Mouse (Mus musculus): ENCODE results near the gene Saa1. TPM values are rescaled to one million over a fixed set of nuclear protein-coding genes. Genes with fewer than 3 reads are reported as not detected.

Gene Saa1
- total RNA-seq, 2 experiments from 2014 or later = not detected

- no peak for DNase-seq (ENCODE audit: low spot score in 2 of 2)
These were observed 23.3 kb downstream of the Saa1 start for GRCm38 (mm10) chr7:46719526-46719925.

DNA sequence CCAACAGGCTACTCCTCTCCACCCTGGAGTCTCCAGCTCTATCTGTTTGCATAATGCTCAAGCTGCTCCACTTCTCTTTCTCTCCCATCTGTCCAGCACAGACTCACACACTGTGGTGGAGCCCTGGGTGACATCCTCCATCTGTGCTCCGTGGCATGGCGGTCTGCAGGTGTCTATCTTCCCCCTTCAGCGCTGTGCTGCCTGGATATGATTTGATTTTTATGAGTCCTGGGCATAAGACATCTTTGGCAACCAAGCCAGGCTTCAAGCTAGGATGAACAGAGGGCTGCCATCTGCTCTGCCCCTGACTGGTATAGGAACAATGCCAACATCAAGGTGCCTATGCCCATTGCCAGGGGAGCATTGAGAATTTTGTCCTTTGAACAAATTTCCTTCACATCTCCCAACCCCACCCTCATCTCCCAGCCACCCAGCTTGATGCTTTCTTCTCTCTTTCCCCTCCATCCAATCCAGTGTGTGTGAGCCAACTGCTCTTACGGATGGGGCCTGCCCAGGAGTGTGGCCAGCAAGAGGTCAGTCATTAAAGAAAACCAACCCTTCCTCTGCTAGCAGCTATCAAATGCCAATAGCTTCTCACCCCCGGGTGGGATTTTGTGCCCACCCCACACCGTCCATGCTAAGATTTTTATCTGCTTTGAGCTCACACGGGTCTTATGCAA, 24.0 kb downstream of the Saa1 start:
- no peak for DNase-seq (ENCODE audit: low spot score in 2 of 2)

GRCm38 (mm10) chr7:46716897-46717296, 25.9 kb downstream of the Saa1 start:
- no peak for DNase-seq (ENCODE audit: low spot score in 2 of 2)

- DNase-seq (ENCODE audit: low spot score in 2 of 2) = no peak
These were observed 27.2 kb downstream of the Saa1 start, which contains the start of gene Saa3 for GRCm38 (mm10) chr7:46715600-46715999. TSS of gene Saa3 (minus strand) at chr7:46715700.

DNA sequence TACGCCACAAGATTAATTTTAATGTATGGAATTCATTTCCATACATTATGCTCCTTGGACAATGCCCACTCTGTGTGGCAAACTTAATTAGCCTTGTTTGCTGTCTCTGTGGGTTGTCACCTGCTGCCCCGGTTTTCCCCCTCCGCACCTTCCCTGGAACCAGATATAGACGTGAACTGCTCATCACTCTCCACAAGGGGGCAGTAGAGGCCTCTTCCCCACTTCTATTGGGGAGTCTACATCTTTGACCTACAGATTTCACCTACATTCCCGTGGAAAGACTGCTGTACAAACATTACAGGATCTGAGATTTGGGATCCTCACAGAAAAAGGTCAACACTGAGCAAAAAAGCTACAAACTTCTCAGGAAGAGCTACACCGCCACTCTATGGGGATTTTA, 28.3 kb downstream of the Saa1 start:
- DNase-seq (ENCODE audit: low spot score in 2 of 2) = peak in 1 of 2 experiments; percentile 38

DNA sequence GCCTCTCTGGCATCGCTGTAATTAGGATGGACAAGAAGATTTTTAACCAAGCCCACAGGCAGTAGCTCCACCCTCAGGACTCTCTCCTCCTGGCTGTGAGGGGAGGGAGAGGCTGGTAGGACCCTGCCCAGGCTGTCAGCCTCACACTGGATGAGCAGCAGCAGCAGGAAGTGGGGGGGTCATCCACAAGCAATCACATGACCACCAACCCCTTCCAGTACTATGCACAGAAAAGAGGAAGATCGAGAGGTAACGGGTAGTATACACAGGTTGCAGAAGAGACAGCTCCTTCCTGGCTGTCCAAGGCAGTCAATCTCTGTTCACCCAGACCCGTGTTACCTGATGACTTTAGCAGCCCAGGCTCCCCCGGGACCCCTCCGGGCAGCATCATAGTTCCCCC, 30.5 kb downstream of the Saa1 start:
- no peak for DNase-seq (ENCODE audit: low spot score in 2 of 2)

- peak; percentile 64 to 77 for DNase-seq (ENCODE audit: low spot score in 2 of 2)
These were observed 32.4 kb downstream of the Saa1 start, which contains the start of gene Saal1 for GRCm38 (mm10) chr7:46710390-46710844. TSS of gene Saal1 (minus strand) at chr7:46710680.

DNA sequence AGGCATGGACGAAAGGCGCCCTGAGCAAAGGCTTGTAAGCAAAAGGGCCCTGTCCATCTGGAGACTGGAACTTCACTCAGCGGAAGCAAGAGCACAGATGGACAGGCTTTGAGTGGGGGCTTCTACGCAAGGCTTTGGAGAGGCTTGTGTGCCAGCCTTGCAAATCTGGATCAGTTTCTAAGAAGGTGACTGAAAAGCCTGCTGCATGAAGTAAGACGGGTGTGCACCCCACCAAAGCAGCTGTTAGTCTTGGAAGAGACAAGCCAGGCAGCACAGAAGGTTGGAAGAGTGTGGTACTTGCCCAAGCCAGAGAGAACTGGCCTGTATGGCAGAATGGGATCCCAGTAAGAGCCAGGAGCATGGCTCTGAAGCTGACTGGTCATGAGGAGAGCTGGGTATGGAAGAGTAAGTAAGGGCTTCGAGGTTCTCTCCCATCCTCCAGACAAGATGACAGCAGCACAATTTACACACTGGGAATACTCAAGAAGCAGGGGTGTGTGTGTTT, 42.2 kb downstream of the Saa1 start:
- DNase-seq (ENCODE audit: low spot score in 2 of 2) = no peak

GRCm38 (mm10) chr7:46696754-46697153, 46.0 kb downstream of the Saa1 start:
- no peak for DNase-seq (ENCODE audit: low spot score in 2 of 2)

Other genes with a start within 250 kb of the Saa1 start
- gene Sergef, start 103.2 kb downstream of the Saa1 start, total RNA-seq (2021) = 10 to 100 TPM; 19.0 to 26.5 TPM
- gene Tph1, start 70.4 kb downstream of the Saa1 start, total RNA-seq (2021) = under 1 TPM; 0.37 to 0.73 TPM
- 10 to 100 TPM; 14.4 to 16.4 TPM for gene Saal1, start 32.3 kb downstream of the Saa1 start, total RNA-seq (2021)
- 1 to 10 TPM; 1.1 to 1.2 TPM for gene Saa3, start 27.3 kb downstream of the Saa1 start, total RNA-seq (2021)
- gene Saa4, start 10.4 kb downstream of the Saa1 start, total RNA-seq (2021) = 1 to 10 TPM in 1 of 2 experiments, not detected in 1; 1.7 TPM
- not detected for gene Saa2, start 8.8 kb upstream of the Saa1 start, total RNA-seq (2021)
- 10 to 100 TPM; 25.0 to 31.2 TPM for gene Hps5, start 53.1 kb upstream of the Saa1 start, total RNA-seq (2021)
- gene Gtf2h1, start 53.1 kb upstream of the Saa1 start, total RNA-seq (2021) = 10 to 100 TPM; 39.5 to 47.1 TPM
- 100 to 1,000 TPM; 280 to 348 TPM for gene Ldha, start 98.5 kb upstream of the Saa1 start, total RNA-seq (2021)
- gene Ldhc, start 118.2 kb upstream of the Saa1 start, total RNA-seq (2021) = not detected
- gene Tsg101, start 177.0 kb upstream of the Saa1 start, total RNA-seq (2021) = 10 to 100 TPM; 85.1 to 86.3 TPM
- 10 to 100 TPM; 22.9 to 23.6 TPM for gene Uevld, start 215.5 kb upstream of the Saa1 start, total RNA-seq (2021)
- gene Gm9999, start 240.6 kb upstream of the Saa1 start, total RNA-seq (2021) = not detected